21 mouse cellular contexts compared by ENCODE assay signal in the genomic region with DNA sequence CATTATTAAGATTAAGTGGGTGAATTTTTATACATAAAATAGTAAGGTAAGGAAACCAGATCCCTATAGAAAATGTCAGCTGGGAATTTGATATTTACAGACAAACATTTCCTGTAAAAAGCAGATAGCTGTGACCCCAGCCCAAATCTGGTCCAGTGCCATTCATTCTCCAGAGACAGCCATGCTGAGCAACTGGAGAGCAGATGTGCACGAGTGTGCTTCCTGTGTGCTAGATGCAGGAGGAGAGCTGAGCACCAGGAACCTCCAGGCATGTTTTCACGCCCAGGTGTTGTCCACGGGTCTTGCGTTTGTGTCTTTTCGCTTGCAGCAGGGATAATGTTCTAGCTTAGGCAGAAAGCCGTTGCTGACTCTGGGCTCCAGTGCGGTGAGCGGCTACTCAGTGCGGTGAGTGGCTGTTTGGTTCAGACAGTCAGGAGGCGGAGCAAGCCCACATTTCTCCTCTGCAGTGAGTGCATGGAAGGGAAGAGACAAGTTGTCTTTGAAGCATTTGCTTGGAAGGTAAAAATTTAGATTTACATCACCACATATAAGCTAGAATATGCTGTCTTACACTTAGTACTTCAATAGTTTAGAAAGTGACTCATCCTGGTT.
A peak's percentile ranks its signal among the peaks of the same experiment; 100 is the strongest.
DNase-seq lines count a peak whose midpoint lies in the region; ATAC-seq and TF ChIP-seq lines count a peak whose summit lies in the region.
"Had no signal": no experiment of that assay in that cellular context is flagged by ENCODE, and none has a peak within 500 bp of the region (broad histone marks: within the 10 kb centered on the region; RNA-seq: fewer than 3 reads in every experiment).

No protein-coding gene starts in this region.

- TF ChIP-seq CTCF in layer of hippocampus, adult 2 months (conservative IDR thresholded peaks at IDR 0.05) = no peak

- DNase-seq in embryonic facial prominence, embryonic 10.5 days (ENCODE audit: low spot score) = no peak
- no peak for DNase-seq in layer of hippocampus, adult 2 months (ENCODE audit: low spot score in 2 of 2)
- no peak for DNase-seq in layer of hippocampus, adult 18-20 months (ENCODE audit: low spot score in 2 of 2)
- peak; percentile 51 for DNase-seq in right cerebral cortex, adult 18-20 months
- DNase-seq in right cerebral cortex, postnatal 4 days = no peak
- no peak for DNase-seq in spleen, postnatal 36 days (ENCODE audit: low spot score in 2 of 2)
- DNase-seq: kidney, adult 18-20 months; kidney, postnatal 4 days; liver, postnatal 0 days; right cerebral cortex, postnatal 14 days; thymus, adult 2 months; thymus, postnatal 4 days had no signal

- H3K4me1 ChIP-seq in embryonic facial prominence, embryonic 12.5 days = peaks cover 4% of the 10 kb centered on the region; the same call in 1 of the 2 replicates
- H3K4me1 ChIP-seq in embryonic facial prominence, embryonic 10.5 days = peaks cover 20% of the 10 kb centered on the region
- peaks cover 5% of the 10 kb centered on the region for H3K4me1 ChIP-seq in stomach, embryonic 16.5 days (ENCODE audit: control insufficient read depth, insufficient read depth, low read length)
- H3K4me1 ChIP-seq: neural tube, embryonic 15.5 days; stomach, embryonic 15.5 days had no signal

- ATAC-seq in embryonic facial prominence, embryonic 12.5 days (ENCODE audit: insufficient number of reproducible peaks, insufficient read depth, low FRiP score, low TSS enrichment) = no peak
- no peak for ATAC-seq in stomach, embryonic 16.5 days (ENCODE audit: insufficient read depth, low FRiP score)
- ATAC-seq: liver, postnatal 0 days had no signal

- no peak overlapping the region for H3K4me3 ChIP-seq in embryonic facial prominence, embryonic 12.5 days
- H3K4me3 ChIP-seq in embryonic facial prominence, embryonic 10.5 days = no peak overlapping the region
- H3K4me3 ChIP-seq in layer of hippocampus, adult 2 months = no peak overlapping the region
- H3K4me3 ChIP-seq in stomach, embryonic 16.5 days (replicated peaks; ENCODE audit: low read length) = no peak overlapping the region
- H3K4me3 ChIP-seq: forebrain, embryonic 10.5 days; heart, embryonic 10.5 days; midbrain, embryonic 10.5 days; neural tube, embryonic 15.5 days; stomach, embryonic 15.5 days had no signal

- 73% methylated on average over 10 of the region's 10 CpGs for WGBS in embryonic facial prominence, embryonic 12.5 days
- 85% methylated on average over 10 of the region's 10 CpGs for WGBS in embryonic facial prominence, embryonic 10.5 days
- WGBS in stomach, embryonic 16.5 days = 74% methylated on average over 10 of the region's 10 CpGs

- no peaks in the 10 kb centered on the region for H3K9me3 ChIP-seq in embryonic facial prominence, embryonic 12.5 days
- no peaks in the 10 kb centered on the region for H3K9me3 ChIP-seq in embryonic facial prominence, embryonic 10.5 days
- no peaks in the 10 kb centered on the region for H3K9me3 ChIP-seq in stomach, embryonic 16.5 days (replicated peaks; ENCODE audit: control insufficient read depth, low read length)
- H3K9me3 ChIP-seq: forebrain, embryonic 10.5 days; heart, embryonic 10.5 days; midbrain, embryonic 10.5 days; neural tube, embryonic 15.5 days; stomach, embryonic 15.5 days had no signal

- no peak overlapping the region for H3K9ac ChIP-seq in embryonic facial prominence, embryonic 12.5 days
- no peak overlapping the region for H3K9ac ChIP-seq in stomach, embryonic 16.5 days (ENCODE audit: low read length)
- H3K9ac ChIP-seq: liver, postnatal 0 days; neural tube, embryonic 15.5 days; stomach, embryonic 15.5 days had no signal

- H3K4me2 ChIP-seq in embryonic facial prominence, embryonic 12.5 days (replicated peaks) = no peak overlapping the region
- H3K4me2 ChIP-seq in stomach, embryonic 16.5 days (ENCODE audit: low read depth, low read length) = no peak overlapping the region
- H3K4me2 ChIP-seq: liver, embryonic 11.5 days; neural tube, embryonic 15.5 days; stomach, embryonic 15.5 days had no signal

- peak overlapping the region; percentile 57; the same call in 1 of the 2 replicates for H3K27ac ChIP-seq in embryonic facial prominence, embryonic 12.5 days
- H3K27ac ChIP-seq in embryonic facial prominence, embryonic 10.5 days (replicated peaks) = no peak overlapping the region
- H3K27ac ChIP-seq in layer of hippocampus, adult 2 months = peak overlapping the region; percentile 24; the same call in 1 of the 2 replicates
- H3K27ac ChIP-seq in stomach, embryonic 16.5 days (ENCODE audit: low read length) = peak overlapping the region; percentile 67
- H3K27ac ChIP-seq: forebrain, embryonic 10.5 days; heart, embryonic 10.5 days; macrophage; midbrain, embryonic 10.5 days; neural tube, embryonic 15.5 days; stomach, embryonic 15.5 days had no signal

- H3K27me3 ChIP-seq in embryonic facial prominence, embryonic 12.5 days = no peaks in the 10 kb centered on the region
- no peaks in the 10 kb centered on the region for H3K27me3 ChIP-seq in embryonic facial prominence, embryonic 10.5 days (replicated peaks; ENCODE audit: low read depth, poor library complexity, severe bottlenecking)
- H3K27me3 ChIP-seq in stomach, embryonic 16.5 days (ENCODE audit: control insufficient read depth, insufficient read depth, low read length) = no peaks in the 10 kb centered on the region
- H3K27me3 ChIP-seq: neural tube, embryonic 15.5 days; stomach, embryonic 15.5 days had no signal

- H3K36me3 ChIP-seq in embryonic facial prominence, embryonic 12.5 days = 0 out of 2 replicates have a peak, but pooled peaks cover 5% of the 10 kb centered on the region
- H3K36me3 ChIP-seq in embryonic facial prominence, embryonic 10.5 days (replicated peaks) = no peaks in the 10 kb centered on the region; the same call in 1 of the 2 replicates
- H3K36me3 ChIP-seq in stomach, embryonic 16.5 days (ENCODE audit: control insufficient read depth, insufficient read depth, low read length) = no peaks in the 10 kb centered on the region
- H3K36me3 ChIP-seq: stomach, embryonic 15.5 days had no signal
